Mouse (Mus musculus) G1E (cell line): ENCODE data around the gene Prkca.

Source experiments
- CTCF ChIP-seq: IDR thresholded peaks from 2 replicates; pipeline ENCODE4 v1.5.1; 2012; ENCODE audit warnings: low read depth, low read length, inconsistent platforms, mixed read lengths
- POLR2AphosphoS5 ChIP-seq: IDR thresholded peaks from 2 replicates; pipeline ENCODE4 v1.6.1; 2012; ENCODE audit warnings: low read depth, low read length, inconsistent platforms; ENCODE audit not compliant: insufficient replicate concordance

GRCm38 (mm10) chr11:107905364-107905763 lies 438.4 kb downstream of the Prkca start:
- no peak for TF ChIP-seq CTCF
- no peak for TF ChIP-seq POLR2AphosphoS5
